Mouse (Mus musculus): ENCODE measurements at regions not wholly inside any gene's neighbourhood (a gene's known extent, or its start where the extent isn't known, plus 50 kb on each side); places are given as distances from the start of the nearest gene placed in this dataset.
A peak's percentile ranks its signal among the peaks of the same experiment; 100 is the strongest.

DNA sequence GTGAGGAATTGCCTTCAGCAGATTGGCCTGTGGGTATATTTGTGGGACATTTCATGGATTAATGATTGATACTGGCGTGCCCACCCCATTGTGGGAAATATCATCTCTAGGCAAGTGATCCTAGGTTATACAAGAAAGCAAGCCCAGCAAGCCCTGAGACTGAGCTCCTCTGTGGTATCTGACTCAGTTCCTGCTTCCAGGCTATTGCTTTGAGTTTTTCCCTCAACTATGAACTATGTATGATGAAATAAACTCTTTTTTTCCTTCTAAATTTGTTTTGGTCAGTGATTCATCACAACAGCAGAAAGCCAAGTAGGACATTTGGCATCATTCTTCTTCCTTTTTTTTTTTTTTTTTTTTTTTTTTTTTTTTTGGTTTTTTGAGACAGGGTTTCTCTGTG is 119.8 kb downstream of the Tbr1 start:
- peak; percentile 51 for DNase-seq (ENCODE audit: inconsistent ontology term)

GRCm38 (mm10) chr2:61938296-61938695 is 108.0 kb upstream of the Slc4a10 start:
- no peak for DNase-seq (ENCODE audit: inconsistent ontology term)

DNA sequence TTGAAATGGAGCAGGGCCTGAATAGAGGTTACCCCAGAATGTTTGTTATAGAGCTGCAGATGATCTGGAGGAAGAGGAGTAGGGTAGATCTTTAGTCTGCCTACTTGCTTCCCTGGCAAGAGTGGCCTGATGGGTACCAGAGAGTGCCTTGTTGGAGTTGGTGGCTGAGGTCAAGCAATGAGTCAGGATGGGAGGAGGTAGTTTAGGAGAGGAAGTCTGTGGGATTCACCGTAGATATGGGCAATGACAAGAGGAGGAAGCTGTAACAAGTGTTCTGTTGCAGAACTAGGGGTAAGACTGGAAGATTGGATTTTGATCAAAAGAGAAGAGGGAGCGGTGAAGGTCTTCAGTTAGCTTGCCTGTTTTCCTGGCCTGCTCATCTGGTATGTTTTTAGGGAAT is 80.3 kb upstream of the Slc4a10 start:
- no peak for DNase-seq (ENCODE audit: inconsistent ontology term)

- DNase-seq (ENCODE audit: inconsistent ontology term): peak; percentile 54
These were observed 78.5 kb upstream of the Slc4a10 start for GRCm38 (mm10) chr2:61967724-61968123.

DNA sequence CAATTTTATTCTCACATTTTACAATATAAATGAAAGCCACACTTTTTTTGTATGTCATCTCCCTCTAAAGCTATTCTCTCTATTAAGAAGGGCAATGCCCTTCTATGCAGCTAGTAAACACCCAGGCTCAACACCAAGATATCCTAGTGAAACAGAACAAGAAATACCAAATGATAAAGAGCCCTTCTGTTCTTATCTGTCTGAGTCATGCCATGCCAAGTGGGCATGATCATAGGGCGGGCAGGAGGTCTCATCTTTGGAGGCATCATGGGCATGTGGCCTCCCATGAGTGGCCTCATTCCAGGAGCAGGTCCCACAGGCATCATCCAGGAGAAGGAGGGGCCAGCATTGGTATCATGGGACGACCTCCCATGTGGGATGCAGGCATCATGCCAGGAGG is 76.2 kb upstream of the Slc4a10 start:
- DNase-seq (ENCODE audit: inconsistent ontology term): no peak

GRCm38 (mm10) chr2:61984771-61985170 is 61.5 kb upstream of the Slc4a10 start:
- no peak for DNase-seq (ENCODE audit: inconsistent ontology term)

- peak; percentile 5 for DNase-seq (ENCODE audit: inconsistent ontology term)
These were observed 59.2 kb upstream of the Slc4a10 start for GRCm38 (mm10) chr2:61986967-61987550.
